Mouse (Mus musculus) gastrocnemius, adult 2 months (tissue): ENCODE results near the gene Smpdl3b. TPM values are rescaled to one million over a fixed set of nuclear protein-coding genes. Genes with fewer than 3 reads are reported as not detected.
"Not testable (repeated sequence)": the region's sequence is repeated elsewhere in the genome, so short reads cannot be mapped to it uniquely, and the experiment has no call there.

Source experiments
- DNase-seq: peaks from one replicate; pipeline ENCODE4 v3.0.0; 2022
- H3K27ac ChIP-seq: fragments of 200-600 bp; 2 replicates; pipeline ENCODE4 v1.8.1; 2022; ENCODE audit warnings: mild to moderate bottlenecking
- H3K4me3 ChIP-seq: fragments of 200-600 bp; 2 replicates; pipeline ENCODE4 v1.8.1; 2022; ENCODE audit warnings: mild to moderate bottlenecking, moderate library complexity
- CTCF ChIP-seq: fragments of 200-600 bp; IDR thresholded peaks from 2 replicates; pipeline ENCODE4 v1.8.1; 2022; ENCODE audit warnings: antibody characterized with exemption, mild to moderate bottlenecking, moderate library complexity
- intact Hi-C: fragments of 180-260 bp; cut with DNase I; formaldehyde crosslinking; loops from one replicate; pipeline ENCODE4 v1.15.1; 2025
- total RNA-seq, 2 experiments: library from RNA; stranded (reverse); gene quantifications; 2 replicates each; pipeline ENCODE4 v1.2.3; 2021

Gene Smpdl3b
- total RNA-seq, 2 experiments from 2014 or later = 0.47 to 0.66 TPM

DNA sequence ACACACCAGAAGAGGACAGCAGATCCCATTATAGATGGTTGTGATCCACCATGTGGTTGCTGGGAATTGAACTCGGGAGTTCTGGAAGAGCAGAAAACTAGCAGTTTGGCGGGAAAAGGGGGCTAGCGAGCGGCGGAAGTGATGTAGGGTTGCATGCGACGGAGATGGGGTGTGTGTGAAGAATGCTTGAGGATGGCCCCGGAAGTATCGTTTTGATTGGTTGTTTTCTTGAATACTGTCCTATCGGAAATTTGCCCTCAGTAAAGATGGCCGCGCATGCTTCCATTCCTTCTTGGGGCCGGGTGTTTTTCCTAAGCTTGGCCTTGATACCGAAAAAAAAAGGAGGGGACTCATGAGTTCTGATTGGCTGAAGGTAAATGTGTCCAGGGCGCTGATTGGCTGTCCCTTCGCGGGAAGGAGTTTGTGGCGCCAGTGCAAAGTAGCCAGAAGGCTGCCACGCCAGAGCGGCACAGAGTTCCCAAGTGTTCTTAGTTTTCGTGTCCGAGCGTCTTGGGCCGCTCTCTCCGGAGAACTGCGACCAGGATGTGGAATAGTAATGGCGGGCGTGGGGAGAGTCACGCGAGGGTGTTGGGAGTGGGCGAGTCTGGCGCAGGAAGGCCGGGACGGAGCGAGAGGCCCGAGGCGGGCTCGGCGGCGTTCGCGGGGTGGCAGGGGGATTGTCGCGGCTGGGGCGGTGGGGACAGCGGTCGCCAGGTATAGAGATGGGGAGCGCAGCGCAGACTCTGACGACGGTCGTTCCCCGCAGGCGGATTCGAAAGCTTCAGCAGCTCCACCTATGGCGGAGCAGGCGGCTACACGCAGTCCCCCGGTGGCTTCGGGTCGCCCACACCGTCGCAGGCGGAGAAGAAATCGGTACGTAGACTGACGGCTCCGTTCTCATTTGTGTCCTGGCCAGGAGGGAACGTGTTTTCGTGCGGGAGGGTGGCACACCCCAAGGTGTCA lies 11.1 kb upstream of the Smpdl3b start, which contains the start of gene Rpa2:
Gene Rpa2 (plus strand): TSS at position 419 of the 963 bp plus-strand sequence.
- intact Hi-C loops = no loop called here

DNA sequence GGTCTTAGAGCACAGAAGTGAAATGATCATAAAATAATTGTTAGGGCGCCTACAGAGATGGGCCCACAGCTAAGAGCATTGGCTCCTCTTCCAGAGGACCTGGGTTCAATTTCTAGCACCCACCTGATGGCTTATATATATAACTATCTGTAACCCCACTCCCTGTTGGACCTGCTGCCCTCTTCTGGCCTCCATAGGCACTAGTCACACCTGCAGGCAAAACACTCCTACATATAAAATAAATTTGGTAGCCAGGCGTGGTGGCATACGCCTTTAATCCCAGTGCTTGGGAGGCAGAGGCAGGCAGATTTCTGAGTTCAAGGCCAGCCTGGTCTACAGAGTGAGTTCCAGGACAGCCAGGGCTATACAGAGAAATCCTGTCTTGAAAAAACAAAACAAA lies 6.1 kb upstream of the Smpdl3b start:
- DNase-seq, H3K27ac ChIP-seq, H3K4me3 ChIP-seq, intact Hi-C loops: not testable (repeated sequence)

More for the DNA sequence above, 11.1 kb upstream of the Smpdl3b start, which contains the start of gene Rpa2:
- peak within 1 kb of the TSS; percentile 88 for H3K27ac ChIP-seq
- H3K4me3 ChIP-seq = peak within 1 kb of the TSS; percentile 95
- peak; percentile 98 for DNase-seq
- no peak for TF ChIP-seq CTCF

GRCm38 (mm10) chr4:132762602-132763001 lies 5.5 kb upstream of the Smpdl3b start:
- no peak for TF ChIP-seq CTCF
- Histone ChIP-seq H3K4me3 (no peak overlapping the region), H3K27ac (no peak overlapping the region)
- DNase-seq = no peak
- intact Hi-C loops = no loop called here

DNA sequence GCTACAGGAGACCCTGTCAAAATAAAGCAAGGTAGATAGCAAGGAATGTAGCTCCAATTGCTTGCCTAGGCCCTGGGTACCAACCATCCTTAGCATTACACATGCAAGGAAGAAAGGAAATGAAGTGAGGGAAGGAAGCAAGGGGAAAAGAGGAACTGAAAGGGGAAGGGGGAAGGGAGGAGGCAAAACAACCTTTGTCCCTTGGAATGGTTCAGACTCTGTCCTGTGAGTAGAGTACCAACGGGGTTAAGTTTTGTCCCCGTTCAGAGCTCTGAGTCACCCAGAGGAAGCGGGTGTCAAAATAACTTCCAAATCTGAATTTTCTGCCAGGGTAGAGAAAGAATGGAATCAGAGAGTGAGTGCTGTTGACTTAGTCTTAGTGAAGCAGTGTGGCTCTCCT lies 3.2 kb upstream of the Smpdl3b start:
- no peak for TF ChIP-seq CTCF
- Histone ChIP-seq H3K27ac (no peak overlapping the region), H3K4me3 (no peak overlapping the region)
- intact Hi-C loops = no loop called here
- no peak for DNase-seq

DNA sequence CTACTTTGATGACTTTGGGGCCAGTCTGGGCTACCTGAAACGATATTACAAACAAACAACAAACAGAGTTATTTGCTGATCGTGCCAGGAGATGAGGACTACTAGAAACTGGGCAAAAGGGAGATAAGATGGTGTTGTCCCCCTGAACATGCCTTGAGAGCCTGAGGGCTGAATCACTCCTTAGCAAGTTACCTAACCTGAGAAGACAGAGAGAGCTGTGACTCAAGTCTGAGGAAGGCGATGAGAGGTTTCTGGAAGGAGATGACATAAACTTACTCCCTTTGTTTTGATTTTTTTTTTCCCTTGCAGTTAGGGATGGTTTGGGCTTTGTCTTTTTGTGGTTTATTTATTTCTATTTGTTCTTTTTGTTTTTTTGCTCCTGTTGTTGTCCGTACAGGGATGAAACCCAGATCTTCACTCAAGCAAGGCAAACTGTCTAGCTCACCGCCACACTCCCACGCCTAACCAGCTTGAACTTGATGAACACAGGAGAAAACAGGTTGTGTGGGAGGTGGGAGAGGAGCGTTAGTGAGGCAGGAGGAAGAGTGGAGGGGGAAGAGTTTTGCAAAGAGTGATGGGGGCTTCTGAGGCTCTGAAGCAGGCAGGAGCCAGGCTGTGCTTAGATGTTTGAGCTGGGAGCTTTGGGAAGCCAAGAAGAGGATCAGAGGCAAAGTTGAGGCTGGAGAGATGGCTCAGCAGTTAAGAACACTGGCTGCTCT lies 740 bp upstream of the Smpdl3b start:
- TF ChIP-seq CTCF = no peak
- intact Hi-C loops = no loop called here
- no peak for DNase-seq
- Histone ChIP-seq H3K4me3 (peak overlapping the region; percentile 78; the same call in 1 of the 2 replicates), H3K27ac (no peak overlapping the region)

DNA sequence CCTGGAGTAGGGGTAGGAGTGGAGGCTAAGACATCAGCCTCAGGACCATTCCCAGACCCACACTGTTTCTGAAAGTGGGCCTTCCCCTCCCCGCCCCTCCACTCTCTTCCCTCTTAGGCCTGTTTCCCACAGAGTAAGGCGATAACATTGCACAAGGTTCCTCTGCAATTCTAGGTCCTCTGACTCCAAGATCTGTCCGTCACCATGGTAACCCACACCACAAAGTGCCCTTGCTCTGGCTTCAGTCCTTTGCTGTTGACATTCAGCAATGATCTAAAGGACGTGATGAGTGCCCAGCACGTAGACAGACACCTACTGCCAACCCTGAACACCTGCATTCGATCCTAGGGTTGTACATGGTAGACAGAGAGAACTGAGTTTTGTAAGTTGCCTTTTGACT lies 4.1 kb downstream of the Smpdl3b start:
- H3K27ac ChIP-seq = no peak overlapping the region
- TF ChIP-seq CTCF = no peak
- H3K4me3 ChIP-seq = no peak overlapping the region
- intact Hi-C loops = no loop called here
- DNase-seq = no peak

- Histone ChIP-seq H3K4me3 (no peak overlapping the region), H3K27ac (no peak overlapping the region)
- DNase-seq = no peak
- intact Hi-C loops = no loop called here
- no peak for TF ChIP-seq CTCF
These were observed 7.6 kb downstream of the Smpdl3b start for GRCm38 (mm10) chr4:132749258-132749982.

DNA sequence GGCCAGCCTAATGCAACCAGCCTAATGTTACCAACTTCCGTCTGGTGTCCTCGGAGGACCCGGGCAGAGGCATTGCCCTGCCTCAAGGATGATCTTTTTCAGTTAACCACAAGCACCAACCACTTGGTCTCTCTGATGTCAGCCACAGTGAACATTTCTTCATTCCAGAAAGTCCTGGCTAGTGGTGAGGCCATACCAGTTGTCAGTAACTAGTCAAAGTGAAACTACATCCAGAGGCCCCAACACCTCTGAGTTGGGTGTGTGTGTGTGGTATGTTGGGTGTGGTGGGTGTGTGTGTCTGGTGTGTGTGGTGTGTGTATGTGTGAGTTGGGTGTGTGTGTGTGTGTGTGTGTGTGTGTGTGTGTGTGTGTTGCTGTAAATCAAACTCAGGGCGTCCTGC lies 8.3 kb downstream of the Smpdl3b start:
- intact Hi-C loops = no loop called here
- TF ChIP-seq CTCF = no peak
- peak overlapping the region; percentile 86; the same call in 1 of the 2 replicates for H3K27ac ChIP-seq

DNA sequence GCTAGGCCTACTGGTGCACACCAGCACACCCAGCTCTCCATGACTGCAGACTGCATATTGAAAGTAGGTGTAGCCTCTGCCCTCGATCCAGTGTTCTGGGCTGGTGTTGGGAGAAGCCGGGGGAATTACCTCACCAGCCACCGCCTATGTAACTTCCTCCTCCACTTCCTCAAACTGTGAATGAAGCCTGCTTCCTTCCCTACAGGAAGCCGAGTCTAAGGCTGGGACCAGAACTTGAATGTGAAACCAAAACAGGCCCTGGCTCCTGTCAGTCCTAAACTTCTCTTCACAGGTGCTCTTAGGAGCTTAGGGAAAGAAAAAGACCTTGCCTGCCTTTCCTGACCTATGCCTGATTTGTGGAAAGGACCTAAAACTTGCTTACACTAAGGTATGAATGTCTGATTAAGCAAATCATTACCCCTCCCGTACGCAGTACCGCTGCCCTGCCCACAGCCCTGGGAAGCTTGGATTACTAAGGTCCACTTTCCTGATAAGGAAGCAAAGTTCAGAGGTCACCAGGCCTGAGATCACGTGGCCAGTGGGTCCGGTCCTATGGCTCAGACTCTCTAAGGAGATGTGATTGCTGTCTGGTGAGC lies 9.3 kb downstream of the Smpdl3b start:
- peak overlapping the region; percentile 67 for H3K4me3 ChIP-seq
- intact Hi-C loops = no loop called here
- no peak for TF ChIP-seq CTCF
- H3K27ac ChIP-seq = peak overlapping the region; percentile 86
- DNase-seq = peak; percentile 34

More for the DNA sequence above, 8.3 kb downstream of the Smpdl3b start:
- no peak for DNase-seq
- no peak overlapping the region for H3K4me3 ChIP-seq

DNA sequence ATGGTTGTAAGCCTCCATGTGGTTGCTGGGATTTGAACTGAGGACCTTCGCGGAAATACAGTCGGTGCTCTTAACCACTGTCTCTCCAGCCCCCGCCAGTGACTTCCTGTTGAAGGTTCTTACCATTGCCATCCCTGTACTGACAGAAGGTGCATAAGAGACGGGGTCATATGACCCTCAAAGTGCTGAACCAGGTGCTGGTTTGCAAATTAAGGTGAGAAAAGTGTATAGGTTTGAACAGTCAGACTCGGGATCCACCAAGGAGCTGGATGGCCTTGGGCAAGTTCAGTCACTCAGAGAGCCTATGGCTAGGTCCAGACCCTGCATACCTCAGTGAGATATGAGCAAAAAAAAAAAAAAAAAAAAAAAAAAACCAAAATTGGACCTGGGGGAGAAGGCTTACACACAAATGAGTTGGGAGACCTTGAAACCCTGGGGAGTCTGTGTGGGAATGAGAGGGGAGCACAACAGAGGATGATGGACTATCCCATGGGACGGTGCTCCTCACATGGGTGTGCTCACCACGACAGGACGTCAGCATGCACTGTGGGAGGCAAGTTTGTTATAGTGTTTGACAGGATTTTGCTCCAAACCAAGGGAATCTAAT lies 10.0 kb downstream of the Smpdl3b start:
- intact Hi-C loops = no loop called here
- no peak for TF ChIP-seq CTCF
- peak overlapping the region; percentile 86 for H3K27ac ChIP-seq
- no peak for DNase-seq
- H3K4me3 ChIP-seq = peak overlapping the region; percentile 67

- peak overlapping the region; percentile 41 for H3K27ac ChIP-seq
- DNase-seq = peak; percentile 57
- H3K4me3 ChIP-seq = no peak overlapping the region
- TF ChIP-seq CTCF = no peak
- intact Hi-C loops = no loop called here
These were observed 12.8 kb downstream of the Smpdl3b start for GRCm38 (mm10) chr4:132743992-132744911.
